Mouse (Mus musculus): ENCODE measurements around the gene Ripor3. TPM values are rescaled to one million over a fixed set of nuclear protein-coding genes. Genes with fewer than 3 reads are reported as not detected.

The Ripor3 gene
- total and polyA plus RNA-seq, 3 experiments: 0.17 TPM; not detected in 2

DNA sequence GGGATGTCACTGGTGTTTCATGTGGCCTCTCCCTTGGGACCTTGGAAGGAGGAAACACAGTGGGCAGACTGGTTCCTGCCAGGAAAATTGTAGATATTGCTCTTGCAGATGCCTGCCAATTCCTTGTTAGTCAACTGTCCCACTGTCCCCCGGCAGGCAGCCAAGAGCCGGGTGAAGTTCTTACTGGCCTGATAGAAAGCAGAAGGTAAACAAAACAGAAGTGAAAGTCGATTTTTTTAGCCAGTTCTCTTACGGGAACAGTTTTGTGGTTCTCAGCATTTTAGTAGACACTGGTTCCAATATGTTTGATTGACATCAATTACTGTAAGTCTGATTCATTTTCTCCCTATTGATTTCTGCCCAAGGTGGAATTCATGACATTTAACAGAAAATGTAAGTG, 51.6 kb downstream of the Ripor3 start:
- peaks cover 62 to 93% of the 10 kb centered on the region in 2 experiments for H3K4me1 ChIP-seq (ENCODE audit: control insufficient read depth in 1 of 2, insufficient read depth in 2 of 2)

DNA sequence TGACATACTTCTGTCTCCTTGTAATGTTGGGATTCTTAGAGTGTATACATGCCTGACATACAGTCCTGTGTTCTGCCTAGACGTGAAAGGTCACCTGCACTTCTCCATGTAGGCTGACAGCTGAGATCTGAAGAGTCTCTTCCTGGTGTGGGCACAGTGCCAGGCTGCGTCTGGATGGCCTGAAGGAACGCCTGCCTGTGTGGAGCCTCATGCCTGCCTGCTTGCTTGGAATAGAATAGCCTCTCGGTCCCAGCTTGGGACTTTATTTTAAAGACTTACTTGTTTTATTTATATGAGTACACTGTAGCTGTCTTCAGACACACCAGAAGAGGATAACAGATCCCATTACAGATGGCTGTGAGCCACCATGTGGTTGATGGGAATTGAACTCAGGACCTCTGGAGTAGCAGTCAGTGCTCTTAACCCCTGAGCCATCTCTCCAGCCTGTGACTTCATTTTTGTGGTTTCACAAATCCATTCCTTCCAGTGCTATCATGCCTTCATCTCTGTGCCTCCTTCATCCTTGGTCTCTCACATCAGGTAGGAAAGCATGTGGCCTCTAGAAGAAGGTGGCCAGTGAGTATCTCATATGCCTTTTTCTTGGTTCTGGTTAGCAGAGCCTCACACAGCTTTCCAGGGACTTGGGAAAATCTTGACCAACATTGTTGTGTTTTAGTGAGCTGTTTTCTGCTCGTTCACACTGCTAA, 52.2 kb downstream of the Ripor3 start:
- in situ Hi-C loops (cut with MboI; ENCODE audit: low pct_ligation_motif_present, low pct_unique_long_range_greater_than_20kb, low sequenced_read_pairs) (no loop called here), dilution Hi-C loops (cut with MboI; ENCODE audit: extremely low pct_ligation_motif_present, extremely low pct_unique_long_range_greater_than_20kb, low sequenced_read_pairs) (no loop called here)
- Histone ChIP-seq H3K9ac (ENCODE audit: insufficient read depth, low read depth) (no peak overlapping the region), H3K36me3 (replicated peaks in 1 of 2; ENCODE audit: control insufficient read depth in 1 of 2, insufficient read depth in 1 of 2, low read length in 1 of 2) (peaks cover 5 to 49% of the 10 kb centered on the region in 2 experiments), H3K4me2 (ENCODE audit: insufficient read depth, low read depth, poor library complexity, severe bottlenecking) (peak overlapping the region; percentile 97), H3K27me3 (replicated peaks) (no peaks in the 10 kb centered on the region), H3K4me1 (ENCODE audit: control insufficient read depth in 1 of 2, insufficient read depth in 2 of 2) (peaks cover 62 to 96% of the 10 kb centered on the region in 2 experiments), H3K4me3 (replicated peaks in 1 of 3; ENCODE audit: low read depth in 2 of 3, low read length in 2 of 3, poor library complexity in 1 of 3) (peak overlapping the region in 1 of 3 experiments; percentile 1), H3K79me2 (replicated peaks; ENCODE audit: control insufficient read depth, extremely low read depth, insufficient read depth, poor library complexity, severe bottlenecking) (peaks cover 87% of the 10 kb centered on the region), H3K27ac (ENCODE audit: insufficient read depth, low read depth) (peak overlapping the region; percentile 92), H3K9me3 (replicated peaks; ENCODE audit: low read length) (no peaks in the 10 kb centered on the region)
- no peak for DNase-seq (ENCODE audit: extremely low read depth)
- TF ChIP-seq EP300 (IDR thresholded peaks at IDR 0.05; ENCODE audit: low read length) (no peak), JUN (IDR thresholded peaks at IDR 0.05; ENCODE audit: insufficient read depth, low read depth, low read length) (no peak), KAT2A (IDR thresholded peaks at IDR 0.05; ENCODE audit: insufficient replicate concordance, low read length) (no peak), USF1 (IDR thresholded peaks at IDR 0.05; ENCODE audit: low read depth, low read length) (no peak), MYC (IDR thresholded peaks at IDR 0.05; ENCODE audit: low read depth, low read length) (no peak), SMC3 (IDR thresholded peaks at IDR 0.05; ENCODE audit: low read depth, low read length) (no peak), IRF4 (IDR thresholded peaks at IDR 0.05; ENCODE audit: low read depth, low read length) (no peak), USF2 (conservative IDR thresholded peaks at IDR 0.05; ENCODE audit: low read depth, low read length) (no peak), ZKSCAN1 (IDR thresholded peaks at IDR 0.05; ENCODE audit: borderline replicate concordance, low read depth, low read length) (no peak), RCOR1 (conservative IDR thresholded peaks at IDR 0.05; ENCODE audit: low read depth, low read length) (no peak), PAX5 (IDR thresholded peaks at IDR 0.05; ENCODE audit: low read length) (no peak), ZC3H11A (IDR thresholded peaks at IDR 0.05; ENCODE audit: low read depth, low read length) (no peak), NELFE (IDR thresholded peaks at IDR 0.05; ENCODE audit: low read depth, low read length) (no peak), CHD1 (IDR thresholded peaks at IDR 0.05; ENCODE audit: low read depth, low read length) (no peak), MXI1 (IDR thresholded peaks at IDR 0.05; ENCODE audit: low read depth, low read length) (no peak), MAZ (IDR thresholded peaks at IDR 0.05; ENCODE audit: low read depth, low read length) (no peak), JUND (conservative IDR thresholded peaks at IDR 0.05; ENCODE audit: low read depth, low read length) (no peak), POLR2AphosphoS2 (IDR thresholded peaks at IDR 0.05; ENCODE audit: low read depth, low read length) (no peak)

More for the DNA sequence above, 51.6 kb downstream of the Ripor3 start:
- Histone ChIP-seq H3K79me2 (replicated peaks; ENCODE audit: control insufficient read depth, extremely low read depth, insufficient read depth, poor library complexity, severe bottlenecking) (peaks cover 86% of the 10 kb centered on the region), H3K9me3 (replicated peaks; ENCODE audit: low read length) (no peaks in the 10 kb centered on the region), H3K36me3 (replicated peaks in 1 of 2; ENCODE audit: control insufficient read depth in 1 of 2, insufficient read depth in 1 of 2, low read length in 1 of 2) (peaks cover 11 to 49% of the 10 kb centered on the region in 2 experiments), H3K4me3 (replicated peaks in 1 of 3; ENCODE audit: low read depth in 2 of 3, low read length in 2 of 3, poor library complexity in 1 of 3) (peak overlapping the region in 1 of 3 experiments; percentile 50), H3K4me2 (ENCODE audit: insufficient read depth, low read depth, poor library complexity, severe bottlenecking) (peak overlapping the region; percentile 97), H3K27ac (ENCODE audit: insufficient read depth, low read depth) (peak overlapping the region; percentile 99), H3K9ac (ENCODE audit: insufficient read depth, low read depth) (peak overlapping the region; percentile 28; the same call in 1 of the 2 replicates), H3K27me3 (replicated peaks) (no peaks in the 10 kb centered on the region)
- TF ChIP-seq EP300 (IDR thresholded peaks at IDR 0.05; ENCODE audit: low read length) (peak; percentile 92), ZNF384 (IDR thresholded peaks at IDR 0.05; ENCODE audit: low read depth, low read length) (peak; percentile 86), ELF1 (IDR thresholded peaks at IDR 0.05; ENCODE audit: low read depth, low read length) (peak; percentile 54; the same call in 1 of the 2 replicates), RCOR1 (conservative IDR thresholded peaks at IDR 0.05; ENCODE audit: low read depth, low read length) (peak; percentile 56; the same call in 1 of the 2 replicates), CHD1 (IDR thresholded peaks at IDR 0.05; ENCODE audit: low read depth, low read length) (no peak), CHD2 (IDR thresholded peaks at IDR 0.05; ENCODE audit: low read length) (peak; percentile 54; the same call in 1 of the 2 replicates), JUND (conservative IDR thresholded peaks at IDR 0.05; ENCODE audit: low read depth, low read length) (peak; percentile 35; the same call in 1 of the 2 replicates), BHLHE40 (IDR thresholded peaks at IDR 0.05; ENCODE audit: low read depth, low read length) (peak; percentile 45; the same call in 1 of the 2 replicates), MAX (IDR thresholded peaks at IDR 0.05; ENCODE audit: low read length) (peak; percentile 56), USF2 (conservative IDR thresholded peaks at IDR 0.05; ENCODE audit: low read depth, low read length) (no peak), IRF4 (IDR thresholded peaks at IDR 0.05; ENCODE audit: low read depth, low read length) (peak; percentile 94), ZKSCAN1 (IDR thresholded peaks at IDR 0.05; ENCODE audit: borderline replicate concordance, low read depth, low read length) (no peak), MAFK (IDR thresholded peaks at IDR 0.05; ENCODE audit: insufficient replicate concordance, low read length) (peak; percentile 85), NRF1 (IDR thresholded peaks at IDR 0.05; ENCODE audit: low read depth, low read length) (no peak), ETS1 (conservative IDR thresholded peaks at IDR 0.05; ENCODE audit: low read depth, low read length) (peak; percentile 72), CTCF (conservative IDR thresholded peaks at IDR 0.05 in 1 of 2, IDR thresholded peaks at IDR 0.05 in 1 of 2; ENCODE audit: low read depth in 2 of 2, low read length in 2 of 2) (no peak), TCF12 (IDR thresholded peaks at IDR 0.05; ENCODE audit: low read depth, low read length) (peak; percentile 58), MEF2A (IDR thresholded peaks at IDR 0.05; ENCODE audit: borderline replicate concordance, low read depth, low read length) (peak; percentile 82)
- in situ Hi-C loops (cut with MboI; ENCODE audit: low pct_ligation_motif_present, low pct_unique_long_range_greater_than_20kb, low sequenced_read_pairs): no loop called here
- peak; percentile 57 for DNase-seq (ENCODE audit: extremely low read depth)
- dilution Hi-C loops (cut with MboI; ENCODE audit: extremely low pct_ligation_motif_present, extremely low pct_unique_long_range_greater_than_20kb, low sequenced_read_pairs): no loop called here

Measured in CH12.LX (cell line).